Mouse (Mus musculus) embryonic fibroblast, embryonic 13.5 days (primary cell): ENCODE measurements at regions not wholly inside any gene's neighbourhood (a gene's known extent, or its start where the extent isn't known, plus 50 kb on each side); places are given as distances from the start of the nearest gene placed in this dataset.

Source experiments
- CTCF ChIP-seq: IDR thresholded peaks from 2 replicates; pipeline ENCODE4 v1.5.1; 2011; ENCODE audit warnings: mild to moderate bottlenecking, control low read depth, low read length, moderate library complexity, borderline replicate concordance; ENCODE audit not compliant: insufficient read depth
- POLR2A ChIP-seq: IDR thresholded peaks from 2 replicates; pipeline ENCODE4 v1.6.1; 2011; ENCODE audit warnings: low read depth, mild to moderate bottlenecking, control low read depth, low read length, moderate library complexity

- TF ChIP-seq CTCF (no peak), POLR2A (no peak)
These were observed 249.6 kb downstream of the Hivep2 start for GRCm38 (mm10) chr10:14215512-14215911.
